Mouse (Mus musculus): ENCODE measurements around the gene Rreb1. TPM values are rescaled to one million over a fixed set of nuclear protein-coding genes. Genes with fewer than 3 reads are reported as not detected.
A peak's percentile ranks its signal among the peaks of the same experiment; 100 is the strongest.

The Rreb1 gene
- polyA plus RNA-seq, 1 experiment from 2014 or later: 9.0 TPM

DNA sequence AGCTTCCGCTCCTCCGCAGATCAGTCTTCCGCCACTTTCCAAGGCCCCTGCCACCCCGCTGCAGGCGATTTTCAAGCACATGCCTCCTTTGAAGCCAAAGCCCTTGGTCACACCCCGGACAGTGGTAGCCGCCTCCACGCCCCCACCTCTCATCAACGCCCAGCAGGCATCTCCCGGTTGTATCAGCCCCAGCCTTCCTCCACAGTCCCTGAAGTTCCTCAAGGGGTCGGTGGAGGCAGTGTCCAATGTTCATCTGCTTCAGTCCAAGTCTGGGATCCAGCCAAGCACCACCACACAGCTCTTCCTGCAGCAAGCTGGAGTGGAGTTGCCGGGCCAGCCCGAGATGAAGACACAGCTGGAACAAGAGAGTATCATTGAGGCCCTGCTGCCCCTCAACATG lies 151.9 kb downstream of the Rreb1 start:
- ATAC-seq (replicated peaks; ENCODE audit: low FRiP score, low read depth) (no peak), DNase-seq (ENCODE audit: low spot score) (no peak)
- Histone ChIP-seq H3K9ac (ENCODE audit: low read depth, low read length) (no peak overlapping the region), H3K4me1 (replicated peaks; ENCODE audit: insufficient read depth, low read length) (no peaks in the 10 kb centered on the region; the same call in 1 of the 2 replicates), H3K4me3 (replicated peaks; ENCODE audit: low read depth, low read length) (no peak overlapping the region), H3K27ac (no peak overlapping the region), H3K27me3 (ENCODE audit: insufficient read depth, low read length) (no peaks in the 10 kb centered on the region), H3K4me2 (ENCODE audit: low read length) (no peak overlapping the region), H3K9me3 (replicated peaks; ENCODE audit: low read length) (no peaks in the 10 kb centered on the region), H3K36me3 (ENCODE audit: insufficient read depth, low read length) (peaks cover 69% of the 10 kb centered on the region)
- 90% methylated on average over 13 of the region's 13 CpGs for WGBS
- no peak for TF ChIP-seq CTCF (IDR thresholded peaks at IDR 0.05; ENCODE audit: low read depth)

DNA sequence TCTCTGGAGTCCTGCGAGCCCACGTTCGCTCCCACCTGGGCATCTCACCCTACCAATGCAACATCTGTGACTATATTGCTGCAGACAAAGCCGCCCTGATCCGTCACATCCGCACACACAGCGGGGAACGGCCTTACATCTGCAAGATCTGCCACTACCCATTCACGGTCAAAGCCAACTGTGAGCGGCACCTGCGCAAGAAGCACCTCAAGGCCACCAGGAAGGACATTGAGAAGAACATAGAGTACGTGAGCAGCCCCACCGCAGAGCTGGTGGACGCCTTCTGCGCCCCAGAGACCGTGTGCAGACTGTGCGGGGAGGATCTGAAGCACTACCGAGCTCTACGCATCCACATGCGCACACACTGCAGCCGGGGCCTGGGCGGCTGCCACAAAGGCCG lies 152.4 kb downstream of the Rreb1 start:
- H3K4me1 ChIP-seq (replicated peaks; ENCODE audit: insufficient read depth, low read length): no peaks in the 10 kb centered on the region; the same call in 1 of the 2 replicates
- no peak overlapping the region for H3K27ac ChIP-seq
- WGBS: 95% methylated on average over 23 of the region's 23 CpGs
- TF ChIP-seq CTCF (IDR thresholded peaks at IDR 0.05; ENCODE audit: low read depth): no peak
- H3K36me3 ChIP-seq (ENCODE audit: insufficient read depth, low read length): peaks cover 65% of the 10 kb centered on the region
- no peak overlapping the region for H3K9ac ChIP-seq (ENCODE audit: low read depth, low read length)
- no peak for ATAC-seq (replicated peaks; ENCODE audit: low FRiP score, low read depth)
- no peak overlapping the region for H3K4me3 ChIP-seq (replicated peaks; ENCODE audit: low read depth, low read length)
- no peak for DNase-seq (ENCODE audit: low spot score)
- H3K27me3 ChIP-seq (ENCODE audit: insufficient read depth, low read length): no peaks in the 10 kb centered on the region
- no peak overlapping the region for H3K4me2 ChIP-seq (ENCODE audit: low read length)
- no peaks in the 10 kb centered on the region for H3K9me3 ChIP-seq (replicated peaks; ENCODE audit: low read length)

DNA sequence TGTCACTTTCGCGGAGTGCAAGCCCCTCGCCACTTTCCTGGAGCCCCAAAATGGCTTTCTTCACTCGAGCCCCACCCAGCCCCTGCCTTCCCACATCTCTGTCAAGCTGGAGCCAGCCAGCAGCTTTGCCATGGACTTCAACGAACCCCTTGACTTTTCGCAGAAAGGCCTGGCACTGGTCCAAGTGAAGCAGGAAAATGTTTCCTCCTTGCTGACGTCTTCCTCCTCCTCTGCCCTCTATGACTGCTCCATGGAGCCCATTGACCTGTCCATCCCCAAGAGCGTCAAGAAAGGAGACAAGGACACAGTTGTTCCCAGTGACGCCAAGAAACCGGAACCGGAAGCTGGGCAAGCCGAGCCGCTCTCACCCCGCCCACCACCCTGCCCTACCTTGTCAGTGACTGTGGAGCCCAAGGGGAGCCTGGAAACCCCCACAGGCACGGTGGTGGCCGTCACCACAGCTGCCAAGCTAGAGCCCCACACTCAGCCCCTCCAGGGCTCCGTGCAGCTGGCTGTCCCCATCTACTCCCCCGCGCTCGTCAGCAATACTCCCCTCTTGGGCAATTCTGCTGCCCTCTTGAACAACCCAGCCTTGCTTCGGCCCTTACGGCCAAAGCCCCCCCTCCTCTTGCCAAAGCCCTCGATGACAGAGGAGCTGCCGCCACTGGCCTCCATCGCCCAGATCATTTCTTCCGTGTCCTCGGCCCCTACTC lies 153.2 kb downstream of the Rreb1 start:
- no peak overlapping the region for H3K4me3 ChIP-seq (replicated peaks; ENCODE audit: low read depth, low read length)
- H3K9ac ChIP-seq (ENCODE audit: low read depth, low read length): no peak overlapping the region
- no peaks in the 10 kb centered on the region; the same call in 1 of the 2 replicates for H3K4me1 ChIP-seq (replicated peaks; ENCODE audit: insufficient read depth, low read length)
- no peak for TF ChIP-seq CTCF (IDR thresholded peaks at IDR 0.05; ENCODE audit: low read depth)
- no peak overlapping the region for H3K4me2 ChIP-seq (ENCODE audit: low read length)
- no peaks in the 10 kb centered on the region for H3K9me3 ChIP-seq (replicated peaks; ENCODE audit: low read length)
- peak; percentile 50 for ATAC-seq (replicated peaks; ENCODE audit: low FRiP score, low read depth)
- DNase-seq (ENCODE audit: low spot score): no peak
- 57% methylated on average over 27 of the region's 27 CpGs for WGBS
- no peaks in the 10 kb centered on the region for H3K27me3 ChIP-seq (ENCODE audit: insufficient read depth, low read length)
- H3K27ac ChIP-seq: no peak overlapping the region
- H3K36me3 ChIP-seq (ENCODE audit: insufficient read depth, low read length): peaks cover 63% of the 10 kb centered on the region

DNA sequence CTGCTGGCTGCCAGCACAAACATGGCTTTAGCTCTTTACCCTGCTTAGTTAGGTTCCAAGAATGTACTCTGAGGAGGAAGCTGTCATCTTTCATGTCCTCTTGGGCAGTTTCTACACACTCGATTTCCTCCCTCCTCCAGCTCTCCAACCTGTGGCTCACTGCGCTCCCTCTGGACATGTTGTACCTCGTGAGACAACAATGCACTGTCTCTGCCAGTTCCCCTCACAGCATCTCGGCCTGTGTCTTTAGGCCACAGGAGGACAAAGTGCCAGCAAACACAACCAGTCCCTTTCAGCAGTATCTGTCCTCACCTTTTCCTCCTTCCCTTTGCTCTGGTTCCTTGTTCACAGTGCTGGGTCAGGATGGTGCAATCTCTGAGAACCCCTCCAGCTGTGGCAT lies 155.9 kb downstream of the Rreb1 start:
- TF ChIP-seq CTCF (IDR thresholded peaks at IDR 0.05; ENCODE audit: low read depth): peak; percentile 47; the same call in 1 of the 2 replicates
- no peak for DNase-seq (ENCODE audit: low spot score)

DNA sequence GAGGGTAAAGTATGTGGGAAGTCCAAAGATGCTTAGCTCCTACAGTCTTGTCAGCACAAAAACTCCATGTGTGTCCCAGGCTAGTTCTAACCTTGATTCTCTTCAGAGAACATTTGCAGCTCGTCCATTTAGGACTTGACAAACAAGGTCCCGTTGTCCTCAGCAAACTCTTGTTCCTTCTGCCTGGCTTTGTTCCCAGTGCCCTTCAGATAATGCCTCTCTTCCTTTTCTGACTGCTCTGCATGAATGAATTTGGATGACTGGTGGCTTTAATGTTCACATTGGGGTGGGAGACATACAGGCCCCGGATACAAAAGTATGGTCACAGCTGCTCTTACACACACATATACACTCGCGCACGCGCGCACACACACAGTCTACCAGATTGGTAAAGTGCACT lies 156.7 kb downstream of the Rreb1 start:
- Histone ChIP-seq H3K9me3 (replicated peaks; ENCODE audit: low read length) (no peaks in the 10 kb centered on the region), H3K27me3 (ENCODE audit: insufficient read depth, low read length) (no peaks in the 10 kb centered on the region), H3K4me2 (ENCODE audit: low read length) (no peak overlapping the region), H3K4me3 (replicated peaks; ENCODE audit: low read depth, low read length) (no peak overlapping the region), H3K9ac (ENCODE audit: low read depth, low read length) (no peak overlapping the region), H3K27ac (0 out of 2 replicates have a peak overlapping the region, but pooled peaks have one; percentile 27), H3K36me3 (ENCODE audit: insufficient read depth, low read length) (peaks cover 46% of the 10 kb centered on the region), H3K4me1 (replicated peaks; ENCODE audit: insufficient read depth, low read length) (no peaks in the 10 kb centered on the region; the same call in 1 of the 2 replicates)
- WGBS: 79% methylated on average over 8 of the region's 8 CpGs
- ATAC-seq (replicated peaks; ENCODE audit: low FRiP score, low read depth): no peak
- TF ChIP-seq CTCF (IDR thresholded peaks at IDR 0.05; ENCODE audit: low read depth): no peak
- no peak for DNase-seq (ENCODE audit: low spot score)

More for the DNA sequence above, 155.9 kb downstream of the Rreb1 start:
- Histone ChIP-seq H3K9ac (ENCODE audit: low read depth, low read length) (no peak overlapping the region), H3K27me3 (ENCODE audit: insufficient read depth, low read length) (no peaks in the 10 kb centered on the region), H3K27ac (peak overlapping the region; percentile 8; the same call in 1 of the 2 replicates), H3K4me1 (replicated peaks; ENCODE audit: insufficient read depth, low read length) (no peaks in the 10 kb centered on the region; the same call in 1 of the 2 replicates), H3K4me3 (replicated peaks; ENCODE audit: low read depth, low read length) (no peak overlapping the region), H3K9me3 (replicated peaks; ENCODE audit: low read length) (no peaks in the 10 kb centered on the region), H3K4me2 (ENCODE audit: low read length) (no peak overlapping the region), H3K36me3 (ENCODE audit: insufficient read depth, low read length) (peaks cover 55% of the 10 kb centered on the region)
- 70% methylated on average over 4 of the region's 4 CpGs for WGBS
- ATAC-seq (replicated peaks; ENCODE audit: low FRiP score, low read depth): no peak

DNA sequence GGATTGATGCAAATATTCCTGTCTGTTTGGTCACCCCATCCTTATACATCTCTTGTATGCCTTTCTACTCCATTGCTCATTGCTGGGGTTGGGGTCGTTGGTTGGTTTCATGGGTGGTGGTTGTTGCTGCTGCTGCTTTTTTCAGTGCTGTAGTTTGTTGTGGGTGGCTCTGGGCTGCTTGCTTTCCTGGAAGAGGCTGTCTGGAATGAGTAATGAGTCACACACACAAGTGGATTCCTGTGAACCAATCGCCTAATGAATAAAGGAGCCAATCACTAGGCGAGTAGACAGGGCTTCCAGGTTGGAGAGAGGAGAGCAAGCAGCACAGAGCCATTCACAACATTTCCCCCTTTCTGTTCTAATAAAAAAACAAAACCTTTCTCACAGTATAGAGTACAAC lies 158.2 kb downstream of the Rreb1 start:
- ATAC-seq (replicated peaks; ENCODE audit: low FRiP score, low read depth) (no peak), DNase-seq (ENCODE audit: low spot score) (no peak)
- no peak overlapping the region for H3K27ac ChIP-seq
- no peak overlapping the region for H3K4me3 ChIP-seq (replicated peaks; ENCODE audit: low read depth, low read length)
- no peak overlapping the region for H3K4me2 ChIP-seq (ENCODE audit: low read length)
- peaks cover 9% of the 10 kb centered on the region; the same call in 1 of the 2 replicates for H3K4me1 ChIP-seq (replicated peaks; ENCODE audit: insufficient read depth, low read length)
- H3K9me3 ChIP-seq (replicated peaks; ENCODE audit: low read length): no peaks in the 10 kb centered on the region
- H3K36me3 ChIP-seq (ENCODE audit: insufficient read depth, low read length): peaks cover 34% of the 10 kb centered on the region
- 81% methylated on average over 3 of the region's 3 CpGs for WGBS
- H3K9ac ChIP-seq (ENCODE audit: low read depth, low read length): no peak overlapping the region
- no peak for TF ChIP-seq CTCF (IDR thresholded peaks at IDR 0.05; ENCODE audit: low read depth)
- H3K27me3 ChIP-seq (ENCODE audit: insufficient read depth, low read length): no peaks in the 10 kb centered on the region
